Mouse (Mus musculus): ENCODE data around the gene Psen1.
A peak's percentile ranks its signal among the peaks of the same experiment; 100 is the strongest.

Gene Psen1

GRCm38 (mm10) chr12:83726510-83727308 is 38.8 kb downstream of the Psen1 start:
- DNase-seq, result no peak

GRCm38 (mm10) chr12:83732225-83732624 is 44.3 kb downstream of the Psen1 start:
- no peak for DNase-seq

GRCm38 (mm10) chr12:83734047-83734446 is 46.1 kb downstream of the Psen1 start:
- DNase-seq, result no peak

GRCm38 (mm10) chr12:83736236-83736635 is 48.3 kb downstream of the Psen1 start:
- DNase-seq, result no peak

- DNase-seq, result no peak
Observed at GRCm38 (mm10) chr12:83738651-83739050, 50.7 kb downstream of the Psen1 start.

GRCm38 (mm10) chr12:83741722-83742121 is 53.8 kb downstream of the Psen1 start:
- no peak for DNase-seq

- DNase-seq, result peak; percentile 28 to 32
Observed at GRCm38 (mm10) chr12:83742834-83743233, 54.9 kb downstream of the Psen1 start.

- DNase-seq, result no peak
Observed at GRCm38 (mm10) chr12:83743712-83744111, 55.8 kb downstream of the Psen1 start.

GRCm38 (mm10) chr12:83749186-83749585 is 61.2 kb downstream of the Psen1 start:
- DNase-seq, result no peak

- DNase-seq, result no peak
Observed at GRCm38 (mm10) chr12:83752495-83752894, 64.5 kb downstream of the Psen1 start.

GRCm38 (mm10) chr12:83758735-83759134 is 70.8 kb downstream of the Psen1 start:
- DNase-seq, result no peak

GRCm38 (mm10) chr12:83760201-83760600 is 72.2 kb downstream of the Psen1 start:
- no peak for DNase-seq

GRCm38 (mm10) chr12:83762706-83763105 is 74.8 kb downstream of the Psen1 start:
- no peak for DNase-seq

- DNase-seq, result peak in 1 of 2 experiments; percentile 35
Observed at GRCm38 (mm10) chr12:83763311-83764043, 75.5 kb downstream of the Psen1 start, which contains the start of gene Papln. Papln (plus strand) TSS chr12:83763634.

- DNase-seq, result no peak
Observed at GRCm38 (mm10) chr12:83764044-83764365, 76.1 kb downstream of the Psen1 start.

GRCm38 (mm10) chr12:83764519-83764918 is 76.6 kb downstream of the Psen1 start:
- no peak for DNase-seq

- DNase-seq, result no peak
Observed at GRCm38 (mm10) chr12:83765965-83766603, 78.1 kb downstream of the Psen1 start.

GRCm38 (mm10) chr12:83767833-83768232 is 79.9 kb downstream of the Psen1 start:
- DNase-seq, result no peak

GRCm38 (mm10) chr12:83768235-83768899 is 80.4 kb downstream of the Psen1 start:
- no peak for DNase-seq

- peak in 1 of 2 experiments; percentile 20 for DNase-seq
Observed at GRCm38 (mm10) chr12:83770418-83771256, 82.7 kb downstream of the Psen1 start.

GRCm38 (mm10) chr12:83775621-83776020 is 87.7 kb downstream of the Psen1 start:
- no peak for DNase-seq

- DNase-seq, result no peak
Observed at GRCm38 (mm10) chr12:83776766-83777165, 88.8 kb downstream of the Psen1 start.

Measured in cerebellum, adult 18-20 months (tissue).